Mouse (Mus musculus): Measurements from ENCODE around the gene Ksr1. TPM values are rescaled to one million over a fixed set of nuclear protein-coding genes. Genes with fewer than 3 reads are reported as not detected.

Ksr1 gene
- polyA plus RNA-seq (2014; fragmentation: Illumina TruSeq; extraction: RNeasy Lipid Tissue Mini Kit (QIAGEN cat#74804); ENCODE audit: low read depth, low replicate concordance), result 6.3 TPM

DNA sequence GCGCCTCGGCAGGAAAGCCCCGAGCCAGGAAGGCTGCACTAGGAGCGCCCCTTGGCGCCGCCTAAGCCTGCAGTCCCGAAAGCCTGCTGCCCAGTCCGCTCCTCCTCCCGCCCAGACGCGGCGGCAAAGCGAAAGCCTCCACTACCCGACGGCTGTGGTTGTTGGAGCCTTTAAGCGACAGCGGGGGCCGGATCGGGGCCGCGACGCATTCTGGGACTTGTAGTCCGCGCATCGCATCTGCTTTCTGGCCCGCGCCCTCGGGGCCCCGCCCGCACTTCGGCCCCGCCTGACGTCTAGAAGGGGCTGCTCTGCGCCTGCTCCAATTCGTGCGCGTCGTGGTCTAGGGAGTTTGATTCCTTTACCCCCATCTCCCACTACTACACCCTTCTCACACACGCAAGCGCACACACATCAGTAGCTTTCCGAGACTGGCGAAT lies at the start of gene Ksr1:
Gene Ksr1 (minus strand): TSS at position 77 of the 437 bp plus-strand sequence.

DNA sequence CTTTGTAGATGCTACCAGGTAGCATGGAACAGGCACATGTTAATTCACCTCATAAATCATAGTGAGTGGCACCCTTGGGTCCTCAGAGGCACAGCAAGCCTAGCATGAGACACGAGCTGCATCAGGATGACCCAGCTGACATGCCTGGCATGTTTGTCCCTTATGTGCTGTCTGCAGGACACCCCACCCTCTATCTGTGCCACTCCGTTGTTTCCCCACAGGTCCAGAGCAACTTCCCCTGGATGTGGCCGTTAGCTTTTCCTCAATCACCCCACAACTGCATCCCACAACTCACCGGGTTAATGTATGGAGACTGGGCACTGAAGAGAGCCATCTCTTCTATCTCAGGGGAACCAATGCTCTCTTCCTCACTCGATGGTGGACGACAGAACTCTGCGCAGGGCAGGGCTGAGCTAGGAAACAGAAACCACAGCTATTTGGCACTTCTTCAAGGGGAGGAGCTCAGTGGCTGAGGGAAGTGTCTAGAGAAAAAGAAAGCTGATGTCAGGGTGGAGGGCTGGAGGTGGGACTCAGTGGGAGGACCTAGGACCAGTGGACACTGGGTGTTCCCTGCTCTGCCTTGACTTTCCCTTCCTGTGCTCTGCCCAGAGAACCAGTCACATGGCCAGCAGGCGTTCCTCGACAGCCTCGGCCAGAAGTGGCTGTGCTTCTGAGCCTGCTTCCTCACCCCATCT lies 161.6 kb downstream of the Ksr1 start, which contains the start of gene Lgals9:
Gene Lgals9 (minus strand): TSS at position 464 of the 695 bp plus-strand sequence.

Other genes with a start within 250 kb of the Ksr1 start
- gene Nos2, start 225.6 kb downstream of the Ksr1 start, polyA plus RNA-seq (2014; fragmentation: Illumina TruSeq; extraction: RNeasy Lipid Tissue Mini Kit (QIAGEN cat#74804); ENCODE audit: low read depth, low replicate concordance), result 2.1 TPM
- gene Lgals9, start 161.5 kb downstream of the Ksr1 start, polyA plus RNA-seq (2014; fragmentation: Illumina TruSeq; extraction: RNeasy Lipid Tissue Mini Kit (QIAGEN cat#74804); ENCODE audit: low read depth, low replicate concordance), result 41.3 TPM
- gene Wsb1, start 108.3 kb upstream of the Ksr1 start, polyA plus RNA-seq (2014; fragmentation: Illumina TruSeq; extraction: RNeasy Lipid Tissue Mini Kit (QIAGEN cat#74804); ENCODE audit: low read depth, low replicate concordance), result 45.3 TPM
- not detected for gene Gm9964, start 150.5 kb upstream of the Ksr1 start, polyA plus RNA-seq (2014; fragmentation: Illumina TruSeq; extraction: RNeasy Lipid Tissue Mini Kit (QIAGEN cat#74804); ENCODE audit: low read depth, low replicate concordance)
- gene Nf1, start 193.3 kb upstream of the Ksr1 start, polyA plus RNA-seq (2014; fragmentation: Illumina TruSeq; extraction: RNeasy Lipid Tissue Mini Kit (QIAGEN cat#74804); ENCODE audit: low read depth, low replicate concordance), result 12.0 TPM